Mouse (Mus musculus): Measurements from ENCODE around the gene Hist1h1t. TPM values are rescaled to one million over a fixed set of nuclear protein-coding genes. Genes with fewer than 3 reads are reported as not detected.
"Not testable (repeated sequence)": the region's sequence is repeated elsewhere in the genome, so short reads cannot be mapped to it uniquely, and the experiment has no call there.

Gene Hist1h1t
- 0.51 TPM in 1 of 2 replicates, not detected in the other for polyA plus RNA-seq (2014; fragmentation: Nextera tagmentation; extraction: Ambion mirVana)

- H3K4me2 ChIP-seq (ENCODE audit: low read depth, low read length, severe bottlenecking), result no peak within 1 kb of the TSS
- H3K27ac ChIP-seq (ENCODE audit: low read depth, low read length), result no peak within 1 kb of the TSS
- no peak for ATAC-seq (replicated peaks; ENCODE audit: low FRiP score)
Observed at GRCm38 (mm10) chr13:23695514-23695913, at the start of gene Hist1h1t. TSS of gene Hist1h1t (plus strand) at chr13:23695814.

DNA sequence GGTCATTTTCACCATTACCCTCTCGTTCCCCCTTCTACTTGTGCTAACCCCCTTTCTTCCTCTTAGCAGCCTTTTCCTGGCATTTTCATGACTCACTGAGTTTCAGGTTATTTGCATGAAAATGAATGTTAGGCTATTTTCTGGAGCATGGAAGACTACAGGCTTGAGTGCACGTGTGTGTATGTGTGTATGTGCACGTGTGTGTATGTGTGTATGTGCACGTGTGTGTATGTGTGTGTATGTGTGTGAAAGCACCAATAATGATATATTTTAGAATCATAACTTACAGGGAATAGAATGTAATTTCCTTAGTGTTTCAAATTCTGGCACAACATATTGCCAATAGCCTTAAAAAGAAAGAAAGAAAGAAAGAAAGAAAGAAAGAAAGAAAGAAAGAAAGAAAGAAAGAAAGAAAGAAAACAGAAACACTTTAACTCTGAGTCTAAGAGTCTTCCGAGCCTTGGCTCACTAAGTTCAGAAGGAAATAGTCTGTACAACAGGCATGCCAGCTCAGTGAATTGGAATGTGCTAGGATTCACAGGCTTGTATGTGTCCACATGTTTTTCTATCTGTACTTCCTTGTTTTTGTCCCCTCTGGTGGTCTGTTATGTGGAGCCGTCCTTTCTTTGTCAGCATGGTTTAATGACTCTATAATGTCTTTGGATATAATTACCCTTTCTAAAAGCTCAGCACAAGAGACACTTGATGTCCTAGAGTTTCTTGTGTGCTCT, 35.8 kb upstream of the Hist1h1t start:
- Histone ChIP-seq H3K27ac (ENCODE audit: low read depth, low read length) (no peak overlapping the region), H3K9me3 (ENCODE audit: control insufficient read depth, low read length) (no peaks in the 10 kb centered on the region), H3K4me3 (ENCODE audit: low read depth, low read length) (no peak overlapping the region), H3K9ac (ENCODE audit: low read length) (no peak overlapping the region), H3K4me2 (ENCODE audit: low read depth, low read length, severe bottlenecking) (no peak overlapping the region), H3K27me3 (ENCODE audit: control insufficient read depth, insufficient read depth, low read length) (no peaks in the 10 kb centered on the region), H3K4me1 (replicated peaks; ENCODE audit: control insufficient read depth, insufficient read depth, low read length) (no peaks in the 10 kb centered on the region), H3K36me3 (ENCODE audit: control insufficient read depth, insufficient read depth, low read length) (no peaks in the 10 kb centered on the region)
- 77% methylated on average over 6 of the region's 6 CpGs for WGBS
- ATAC-seq (replicated peaks; ENCODE audit: low FRiP score), result no peak
- DNase-seq (ENCODE audit: low spot score), result no peak

More at GRCm38 (mm10) chr13:23695514-23695913, at the start of gene Hist1h1t:
- no peaks in the 10 kb centered on the region for H3K36me3 ChIP-seq (ENCODE audit: control insufficient read depth, insufficient read depth, low read length)
- no peak within 1 kb of the TSS for H3K9ac ChIP-seq (ENCODE audit: low read length)
- no peaks in the 10 kb centered on the region for H3K27me3 ChIP-seq (ENCODE audit: control insufficient read depth, insufficient read depth, low read length)
- 52% methylated on average over 13 of the region's 13 CpGs for WGBS
- no peaks in the 10 kb centered on the region for H3K4me1 ChIP-seq (replicated peaks; ENCODE audit: control insufficient read depth, insufficient read depth, low read length)
- H3K9me3 ChIP-seq (ENCODE audit: control insufficient read depth, low read length), result no peaks in the 10 kb centered on the region
- H3K4me3 ChIP-seq (ENCODE audit: low read depth, low read length), result no peak within 1 kb of the TSS
- DNase-seq (ENCODE audit: low spot score), result no peak

GRCm38 (mm10) chr13:23662536-23662935, 33.1 kb upstream of the Hist1h1t start:
- H3K27me3 ChIP-seq (ENCODE audit: control insufficient read depth, insufficient read depth, low read length), result no peaks in the 10 kb centered on the region
- H3K27ac ChIP-seq (ENCODE audit: low read depth, low read length), result no peak overlapping the region
- H3K9me3 ChIP-seq (ENCODE audit: control insufficient read depth, low read length), result no peaks in the 10 kb centered on the region
- no peaks in the 10 kb centered on the region for H3K36me3 ChIP-seq (ENCODE audit: control insufficient read depth, insufficient read depth, low read length)
- no peak for ATAC-seq (replicated peaks; ENCODE audit: low FRiP score)
- DNase-seq (ENCODE audit: low spot score), result no peak
- no peak overlapping the region for H3K4me2 ChIP-seq (ENCODE audit: low read depth, low read length, severe bottlenecking)
- H3K9ac ChIP-seq (ENCODE audit: low read length), result no peak overlapping the region
- H3K4me3 ChIP-seq (ENCODE audit: low read depth, low read length), result no peak overlapping the region
- H3K4me1 ChIP-seq (replicated peaks; ENCODE audit: control insufficient read depth, insufficient read depth, low read length), result no peaks in the 10 kb centered on the region
- WGBS, result 79% methylated on average over 3 of the region's 3 CpGs

GRCm38 (mm10) chr13:23681990-23682582, 13.5 kb upstream of the Hist1h1t start:
- Histone ChIP-seq H3K9me3 (ENCODE audit: control insufficient read depth, low read length) (no peaks in the 10 kb centered on the region), H3K27me3 (ENCODE audit: control insufficient read depth, insufficient read depth, low read length) (no peaks in the 10 kb centered on the region), H3K4me1 (replicated peaks; ENCODE audit: control insufficient read depth, insufficient read depth, low read length) (0 out of 2 replicates have a peak, but pooled peaks cover 2% of the 10 kb centered on the region), H3K36me3 (ENCODE audit: control insufficient read depth, insufficient read depth, low read length) (no peaks in the 10 kb centered on the region), H3K27ac (ENCODE audit: low read depth, low read length) (peak overlapping the region; percentile 91; the same call in 1 of the 2 replicates), H3K9ac (ENCODE audit: low read length) (no peak overlapping the region), H3K4me3 (ENCODE audit: low read depth, low read length) (0 out of 2 replicates have a peak overlapping the region, but pooled peaks have one; percentile 40), H3K4me2 (ENCODE audit: low read depth, low read length, severe bottlenecking) (no peak overlapping the region)
- 84% methylated on average over 6 of the region's 6 CpGs for WGBS
- DNase-seq (ENCODE audit: low spot score), result peak; percentile 50
- no peak for ATAC-seq (replicated peaks; ENCODE audit: low FRiP score)

GRCm38 (mm10) chr13:23682623-23682946, 13.0 kb upstream of the Hist1h1t start:
- H3K9me3 ChIP-seq (ENCODE audit: control insufficient read depth, low read length), result no peaks in the 10 kb centered on the region
- WGBS, result 79% methylated on average over 1 of the region's 1 CpGs
- DNase-seq (ENCODE audit: low spot score), result no peak

DNA sequence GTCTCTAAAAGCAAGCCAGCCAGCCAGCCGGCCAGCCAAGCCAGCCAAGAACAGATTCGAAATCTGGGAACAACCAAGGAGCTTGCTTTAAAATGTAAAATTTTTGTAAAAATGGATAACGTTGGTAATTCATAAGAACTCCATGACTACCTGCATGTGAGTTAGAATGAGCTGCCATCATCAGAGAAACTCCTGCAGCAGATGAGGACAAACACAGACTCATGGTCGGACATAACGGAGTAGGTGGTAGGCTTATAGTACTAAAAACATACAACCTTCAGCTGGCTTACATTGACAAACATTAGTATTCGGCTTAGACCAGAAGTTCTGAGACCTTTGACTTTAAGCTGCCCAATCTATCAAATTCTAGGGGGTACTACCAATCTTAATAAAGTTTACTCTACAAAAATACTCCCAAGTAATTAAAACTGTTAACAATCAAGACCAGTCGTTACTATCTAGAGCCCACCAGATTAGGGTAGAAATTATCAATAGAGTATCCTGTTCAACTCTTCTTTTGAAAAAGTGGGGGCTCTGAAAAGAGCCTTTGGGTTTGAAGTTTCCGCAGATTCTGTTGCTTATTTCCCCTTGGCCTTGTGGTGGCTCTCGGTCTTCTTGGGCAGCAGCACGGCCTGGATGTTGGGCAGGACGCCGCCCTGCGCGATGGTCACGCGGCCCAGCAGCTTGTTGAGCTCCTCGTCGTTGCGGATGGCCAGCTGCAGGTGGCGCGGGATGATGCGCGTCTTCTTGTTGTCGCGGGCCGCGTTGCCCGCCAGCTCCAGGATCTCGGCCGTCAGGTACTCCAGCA, 12.5 kb upstream of the Hist1h1t start:
- peak overlapping the region; percentile 91 for H3K27ac ChIP-seq (ENCODE audit: low read depth, low read length)
- WGBS, result 13% methylated on average over 10 of the region's 30 CpGs

More at GRCm38 (mm10) chr13:23682623-23682946, 13.0 kb upstream of the Hist1h1t start:
- Histone ChIP-seq H3K27ac (ENCODE audit: low read depth, low read length) (peak overlapping the region; percentile 91), H3K9ac (ENCODE audit: low read length) (peak overlapping the region; percentile 62), H3K4me3 (ENCODE audit: low read depth, low read length) (peak overlapping the region; percentile 40), H3K27me3 (ENCODE audit: control insufficient read depth, insufficient read depth, low read length) (no peaks in the 10 kb centered on the region), H3K36me3 (ENCODE audit: control insufficient read depth, insufficient read depth, low read length) (no peaks in the 10 kb centered on the region), H3K4me2 (ENCODE audit: low read depth, low read length, severe bottlenecking) (peak overlapping the region; percentile 46), H3K4me1 (replicated peaks; ENCODE audit: control insufficient read depth, insufficient read depth, low read length) (0 out of 2 replicates have a peak, but pooled peaks cover 2% of the 10 kb centered on the region)
- no peak for ATAC-seq (replicated peaks; ENCODE audit: low FRiP score)

DNA sequence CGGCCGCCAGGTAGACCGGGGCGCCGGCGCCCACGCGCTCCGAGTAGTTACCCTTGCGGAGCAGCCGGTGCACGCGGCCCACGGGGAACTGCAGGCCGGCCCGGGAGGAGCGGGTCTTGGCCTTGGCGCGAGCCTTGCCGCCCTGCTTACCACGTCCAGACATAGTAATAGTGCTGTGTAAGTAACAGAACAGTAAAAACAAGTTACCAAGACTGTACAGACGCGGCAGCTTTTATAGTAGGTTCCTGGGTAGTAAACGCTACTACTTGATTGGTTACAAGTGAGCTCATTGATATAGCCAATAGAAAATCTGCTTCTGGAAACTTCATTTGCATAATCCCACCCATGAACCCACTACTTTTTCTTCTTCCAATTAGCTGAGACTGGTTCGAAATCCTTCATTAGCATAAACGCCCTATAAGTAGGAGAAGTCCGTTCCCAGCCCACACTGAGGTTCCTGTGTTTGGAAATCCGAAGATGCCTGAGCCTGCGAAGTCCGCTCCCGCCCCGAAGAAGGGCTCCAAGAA, 11.8 kb upstream of the Hist1h1t start, which contains the start of the genes Hist1h2ac and Hist1h2bc:
Hist1h2ac (minus strand) TSS at position 194 of the 527 bp plus-strand sequence.
Hist1h2bc (plus strand) TSS at position 445 of the 527 bp plus-strand sequence.
- H3K9me3 ChIP-seq (ENCODE audit: control insufficient read depth, low read length), result no peaks in the 10 kb centered on the region
- no peaks in the 10 kb centered on the region for H3K36me3 ChIP-seq (ENCODE audit: control insufficient read depth, insufficient read depth, low read length)
- ATAC-seq (replicated peaks; ENCODE audit: low FRiP score) (peak; percentile 100), DNase-seq (ENCODE audit: low spot score) (peak; percentile 90)
- peak within 1 kb of the TSS; percentile 71 for H3K4me2 ChIP-seq (ENCODE audit: low read depth, low read length, severe bottlenecking)
- H3K9ac ChIP-seq (ENCODE audit: low read length), result peak within 1 kb of the TSS; percentile 62
- H3K4me3 ChIP-seq (ENCODE audit: low read depth, low read length), result peak within 1 kb of the TSS; percentile 40
- H3K27ac ChIP-seq (ENCODE audit: low read depth, low read length), result peak within 1 kb of the TSS; percentile 98
- no peaks in the 10 kb centered on the region for H3K27me3 ChIP-seq (ENCODE audit: control insufficient read depth, insufficient read depth, low read length)
- under 1% methylated on average over 30 of the region's 32 CpGs for WGBS
- 0 out of 2 replicates have a peak, but pooled peaks cover 2% of the 10 kb centered on the region for H3K4me1 ChIP-seq (replicated peaks; ENCODE audit: control insufficient read depth, insufficient read depth, low read length)

More for the DNA sequence above, 12.5 kb upstream of the Hist1h1t start:
- not testable (repeated sequence) for H3K9me3 ChIP-seq (ENCODE audit: control insufficient read depth, low read length); H3K27me3 ChIP-seq (ENCODE audit: control insufficient read depth, insufficient read depth, low read length); H3K36me3 ChIP-seq (ENCODE audit: control insufficient read depth, insufficient read depth, low read length); H3K4me1 ChIP-seq (replicated peaks; ENCODE audit: control insufficient read depth, insufficient read depth, low read length)
- ATAC-seq (replicated peaks; ENCODE audit: low FRiP score), result peak; percentile 1
- DNase-seq (ENCODE audit: low spot score), result peak; percentile 54
- peak overlapping the region; percentile 46 for H3K4me2 ChIP-seq (ENCODE audit: low read depth, low read length, severe bottlenecking)
- H3K4me3 ChIP-seq (ENCODE audit: low read depth, low read length), result peak overlapping the region; percentile 40
- peak overlapping the region; percentile 62 for H3K9ac ChIP-seq (ENCODE audit: low read length)

GRCm38 (mm10) chr13:23684295-23684945, 11.2 kb upstream of the Hist1h1t start:
- peak; percentile 62 for DNase-seq (ENCODE audit: low spot score)
- peak overlapping the region; percentile 53 for H3K9ac ChIP-seq (ENCODE audit: low read length)
- H3K36me3 ChIP-seq (ENCODE audit: control insufficient read depth, insufficient read depth, low read length); H3K4me1 ChIP-seq (replicated peaks; ENCODE audit: control insufficient read depth, insufficient read depth, low read length); H3K9me3 ChIP-seq (ENCODE audit: control insufficient read depth, low read length); H3K27me3 ChIP-seq (ENCODE audit: control insufficient read depth, insufficient read depth, low read length): not testable (repeated sequence)
- H3K4me3 ChIP-seq (ENCODE audit: low read depth, low read length), result peak overlapping the region; percentile 40
- H3K27ac ChIP-seq (ENCODE audit: low read depth, low read length), result peak overlapping the region; percentile 98
- peak; percentile 25 for ATAC-seq (replicated peaks; ENCODE audit: low FRiP score)
- 0% methylated on average over 13 of the region's 37 CpGs for WGBS
- peak overlapping the region; percentile 71 for H3K4me2 ChIP-seq (ENCODE audit: low read depth, low read length, severe bottlenecking)
